Mouse (Mus musculus): ENCODE measurements around the gene Cacna1b. TPM values are rescaled to one million over a fixed set of nuclear protein-coding genes. Genes with fewer than 3 reads are reported as not detected.

The Cacna1b gene
- total RNA-seq, 2 experiments from 2014 or later = not detected

- DNase-seq (ENCODE audit: low spot score) = no peak
Measured at GRCm38 (mm10) chr2:24553962-24554361, 209.0 kb downstream of the Cacna1b start.

Other genes with a start within 250 kb of the Cacna1b start
- gene Ehmt1, start 156.5 kb upstream of the Cacna1b start, total RNA-seq (2021) = 10 to 100 TPM; 19.2 to 21.5 TPM
- 1 to 10 TPM; 2.7 to 3.2 TPM for gene Arrdc1, start 172.1 kb upstream of the Cacna1b start, total RNA-seq (2021)
- 10 to 100 TPM; 18.3 to 20.3 TPM for gene Zmynd19, start 186.6 kb upstream of the Cacna1b start, total RNA-seq (2021)
- 1 to 10 TPM; 2.7 to 3.8 TPM for gene Dph7, start 199.2 kb upstream of the Cacna1b start, total RNA-seq (2021)
- 10 to 100 TPM; 38.1 TPM for gene Mrpl41, start 211.9 kb upstream of the Cacna1b start, total RNA-seq (2021)
- gene Pnpla7, start 212.9 kb upstream of the Cacna1b start, total RNA-seq (2021) = 10 to 100 TPM; 34.9 to 45.5 TPM